Mouse (Mus musculus) E14TG2a.4 (cell line): ENCODE measurements around the gene Psg16.
A peak's percentile ranks its signal among the peaks of the same experiment; 100 is the strongest.

Experiments
- H3K27me3 ChIP-seq: 2 replicates; pipeline ENCODE4 v1.6.1; 2014; ENCODE audit warnings: low read length, control low read depth; ENCODE audit not compliant: insufficient read depth
- H3K36me3 ChIP-seq: 2 replicates; pipeline ENCODE4 v1.6.1; 2014; ENCODE audit warnings: low read length, control low read depth; ENCODE audit not compliant: insufficient read depth
- H3K4me1 ChIP-seq: replicated peaks from 2 replicates; pipeline ENCODE4 v1.6.1; 2014; ENCODE audit warnings: low read depth, low read length, control low read depth
- H3K4me3 ChIP-seq: replicated peaks from 2 replicates; pipeline ENCODE4 v1.5.1; 2014; ENCODE audit warnings: mild to moderate bottlenecking, low read length
- H3K9me3 ChIP-seq: 2 replicates; pipeline ENCODE4 v1.6.1; 2014; ENCODE audit warnings: low read length, control low read depth
- CTCF ChIP-seq: conservative IDR thresholded peaks from 2 replicates; pipeline ENCODE4 v1.5.1; 2014; ENCODE audit warnings: low read length
- NANOG ChIP-seq: IDR thresholded peaks from 2 replicates; pipeline ENCODE4 v1.6.1; 2014; ENCODE audit warnings: borderline replicate concordance, low read length, mixed read lengths
- POU5F1 ChIP-seq: IDR thresholded peaks from 2 replicates; pipeline ENCODE4 v1.6.1; 2014; ENCODE audit warnings: low read length, borderline replicate concordance

Psg16 gene

DNA sequence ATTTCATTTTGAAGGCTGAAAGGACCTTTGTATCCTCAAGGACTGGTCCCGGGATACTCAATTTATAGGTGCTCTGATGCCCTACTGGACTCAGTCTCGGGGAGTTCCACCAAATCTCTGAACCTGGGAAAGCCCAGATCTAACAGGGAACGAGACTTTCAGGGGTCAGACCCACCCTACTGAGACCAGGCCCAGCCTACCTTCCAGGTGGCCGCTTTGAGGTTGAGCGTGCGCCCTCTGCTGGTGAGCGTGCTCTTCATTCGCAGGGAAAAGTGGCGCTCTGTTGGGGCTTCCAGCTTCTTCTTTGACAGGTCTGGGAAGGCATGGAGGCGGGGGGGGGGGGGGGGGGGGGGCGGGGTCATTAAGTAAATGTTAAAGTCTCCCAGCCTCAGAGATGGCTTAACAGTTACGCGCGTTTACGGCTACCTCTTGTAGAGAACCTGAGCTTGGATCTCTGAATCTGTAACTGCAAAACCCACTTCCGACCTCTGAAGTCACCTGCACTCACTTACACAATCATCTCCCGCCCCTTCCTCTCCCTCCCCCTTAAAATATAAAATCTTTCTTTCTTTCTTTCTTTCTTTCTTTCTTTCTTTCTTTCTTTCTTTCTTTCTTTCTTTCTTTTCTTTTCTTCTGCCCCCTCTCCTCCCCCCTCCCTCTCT is 22.8 kb upstream of the Psg16 start:
- peaks cover 11% of the 10 kb centered on the region for H3K9me3 ChIP-seq
- H3K4me1 ChIP-seq = peaks cover 10% of the 10 kb centered on the region
- no peaks in the 10 kb centered on the region for H3K27me3 ChIP-seq
- peaks cover 8% of the 10 kb centered on the region for H3K36me3 ChIP-seq
- no peak overlapping the region for H3K4me3 ChIP-seq
- TF ChIP-seq CTCF = peak; percentile 59
- no peak for TF ChIP-seq POU5F1
- TF ChIP-seq NANOG = no peak

DNA sequence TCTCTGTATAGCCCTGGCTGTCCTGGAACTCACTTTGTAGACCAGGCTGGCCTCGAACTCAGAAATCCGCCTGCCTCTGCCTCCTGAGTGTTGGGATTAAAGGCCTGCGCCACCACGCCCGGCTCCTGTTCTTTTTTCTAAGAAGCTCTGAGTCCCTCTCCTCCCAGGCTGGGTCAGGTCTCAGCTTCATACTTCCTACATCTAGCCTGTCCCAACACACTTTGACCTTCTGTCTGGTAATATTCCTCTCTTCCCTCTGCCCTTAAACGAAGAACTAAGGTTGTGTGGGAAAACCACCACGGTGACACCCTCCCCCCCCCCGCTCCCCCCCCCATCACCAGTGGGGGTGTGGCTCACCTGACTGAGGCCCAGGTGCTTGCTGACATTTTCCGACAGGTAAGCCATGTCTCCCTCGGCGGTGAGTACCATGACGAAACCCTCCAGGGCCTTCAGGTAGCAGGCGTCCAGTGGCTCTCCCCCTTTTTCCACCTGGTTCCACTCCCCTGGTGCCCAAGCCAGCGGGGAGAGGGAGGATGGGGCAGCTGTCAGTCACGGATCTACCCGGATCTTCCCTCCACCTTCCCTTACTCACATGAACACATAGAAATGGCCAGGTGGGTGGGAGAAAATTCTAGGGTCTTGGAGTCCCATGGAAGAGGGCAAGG is 19.4 kb upstream of the Psg16 start:
- Histone ChIP-seq H3K27me3 (no peaks in the 10 kb centered on the region), H3K4me1 (peaks cover 37% of the 10 kb centered on the region), H3K36me3 (no peaks in the 10 kb centered on the region; the same call in 1 of the 2 replicates), H3K9me3 (no peaks in the 10 kb centered on the region), H3K4me3 (no peak overlapping the region)
- TF ChIP-seq NANOG (no peak), CTCF (no peak), POU5F1 (no peak)

GRCm38 (mm10) chr7:17055287-17055946 is 18.4 kb upstream of the Psg16 start:
- no peaks in the 10 kb centered on the region; the same call in 1 of the 2 replicates for H3K36me3 ChIP-seq
- H3K9me3 ChIP-seq = no peaks in the 10 kb centered on the region
- H3K4me1 ChIP-seq = peaks cover 44% of the 10 kb centered on the region
- TF ChIP-seq CTCF = no peak
- no peak for TF ChIP-seq POU5F1
- no peak for TF ChIP-seq NANOG
- no peaks in the 10 kb centered on the region for H3K27me3 ChIP-seq
- no peak overlapping the region for H3K4me3 ChIP-seq

DNA sequence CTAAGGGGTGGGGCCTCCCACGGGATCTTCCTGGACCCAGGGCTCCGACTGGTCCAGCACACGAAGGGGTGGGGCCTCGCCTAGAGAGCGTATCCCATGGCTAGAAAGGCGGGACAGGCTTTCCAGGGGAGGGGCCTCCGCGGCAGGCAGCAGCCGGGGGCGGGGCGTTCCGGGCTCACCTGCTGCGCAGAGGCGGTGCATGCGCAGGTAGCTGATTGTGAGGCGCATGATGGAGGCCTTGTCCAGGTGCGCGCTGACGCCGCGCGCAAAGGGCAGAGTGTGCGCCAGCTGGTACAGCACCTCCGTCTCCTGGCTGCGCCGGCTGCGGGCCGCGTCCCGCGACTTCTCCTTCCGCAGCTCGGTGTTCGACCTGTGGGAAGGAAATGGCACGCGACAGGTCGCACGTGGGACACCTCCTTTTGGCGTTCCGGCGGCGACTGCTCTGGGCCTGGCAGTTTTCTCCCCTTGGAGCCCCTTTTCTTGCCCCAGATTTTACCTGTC is 17.7 kb upstream of the Psg16 start:
- no peak for TF ChIP-seq POU5F1
- TF ChIP-seq NANOG = no peak
- no peak for TF ChIP-seq CTCF
- H3K9me3 ChIP-seq = no peaks in the 10 kb centered on the region
- H3K4me3 ChIP-seq = peak overlapping the region; percentile 89
- no peaks in the 10 kb centered on the region for H3K27me3 ChIP-seq
- H3K36me3 ChIP-seq = no peaks in the 10 kb centered on the region
- peaks cover 46% of the 10 kb centered on the region for H3K4me1 ChIP-seq

DNA sequence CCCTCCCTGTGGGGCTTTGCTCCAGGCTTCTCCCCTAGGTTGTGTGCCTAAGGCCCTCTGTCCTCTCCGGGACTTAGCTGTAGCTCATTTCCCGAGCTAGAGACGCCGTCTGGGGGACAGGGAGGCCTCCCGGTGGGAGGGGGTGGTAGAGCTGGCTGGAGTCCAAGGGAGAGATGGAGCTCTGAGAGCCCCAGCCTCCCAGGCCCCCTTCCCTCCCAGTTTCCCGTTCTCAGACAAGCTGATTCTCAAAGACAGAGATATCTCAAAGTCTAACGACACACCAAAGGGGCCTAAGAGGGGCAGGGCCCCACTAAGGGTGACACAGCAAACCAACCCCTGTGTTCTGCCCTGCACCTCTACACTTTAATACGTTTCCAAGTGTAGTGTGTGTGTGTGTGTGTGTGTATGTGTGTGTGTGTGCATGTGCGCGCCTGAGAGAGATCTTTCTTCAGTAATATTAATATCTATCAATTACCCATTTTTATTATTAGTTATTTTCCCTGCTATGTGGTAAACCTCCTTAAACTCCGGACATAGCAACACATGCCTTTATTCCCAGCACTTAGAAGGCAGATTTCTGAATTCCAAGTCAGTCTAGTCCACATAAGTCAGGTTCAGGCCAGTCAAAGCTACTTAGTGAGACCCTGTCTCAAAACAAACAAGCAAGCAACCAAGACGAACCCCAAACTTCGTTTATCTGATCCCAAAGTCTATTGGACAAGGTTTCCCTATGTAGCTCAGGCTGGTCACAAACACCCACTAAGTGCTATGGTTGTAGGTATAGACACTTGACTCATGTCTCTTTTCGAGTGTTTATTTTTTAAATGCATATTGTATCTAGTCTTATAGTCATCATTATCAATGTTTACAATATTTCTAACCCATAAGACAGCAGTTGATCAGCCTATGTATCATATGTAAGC is 17.0 kb upstream of the Psg16 start:
- H3K4me1 ChIP-seq = peaks cover 53% of the 10 kb centered on the region
- peaks cover 3% of the 10 kb centered on the region for H3K27me3 ChIP-seq
- H3K4me3 ChIP-seq = peak overlapping the region; percentile 89

GRCm38 (mm10) chr7:17058071-17058689 is 15.7 kb upstream of the Psg16 start:
- no peak for TF ChIP-seq CTCF
- TF ChIP-seq NANOG = no peak
- no peak for TF ChIP-seq POU5F1
- Histone ChIP-seq H3K4me1 (peaks cover 65% of the 10 kb centered on the region), H3K9me3 (no peaks in the 10 kb centered on the region), H3K4me3 (peak overlapping the region; percentile 52), H3K27me3 (peaks cover 3% of the 10 kb centered on the region), H3K36me3 (no peaks in the 10 kb centered on the region)

More for the DNA sequence above, 17.0 kb upstream of the Psg16 start:
- Histone ChIP-seq H3K36me3 (no peaks in the 10 kb centered on the region), H3K9me3 (no peaks in the 10 kb centered on the region)
- no peak for TF ChIP-seq CTCF
- TF ChIP-seq NANOG = no peak
- no peak for TF ChIP-seq POU5F1

GRCm38 (mm10) chr7:17058816-17059462 is 14.9 kb upstream of the Psg16 start:
- Histone ChIP-seq H3K4me1 (peaks cover 65% of the 10 kb centered on the region), H3K27me3 (peaks cover 3% of the 10 kb centered on the region), H3K36me3 (no peaks in the 10 kb centered on the region), H3K4me3 (peak overlapping the region; percentile 52), H3K9me3 (no peaks in the 10 kb centered on the region)
- TF ChIP-seq NANOG (no peak), POU5F1 (no peak), CTCF (no peak)
